Mouse (Mus musculus) thymus, adult 2 months (tissue): Measurements from ENCODE around the gene Gm28845. TPM values are rescaled to one million over a fixed set of nuclear protein-coding genes. Genes with fewer than 3 reads are reported as not detected.

Source experiments
- DNase-seq: peaks from one replicate; pipeline ENCODE4 v3.0.0; 2021
- H3K27ac ChIP-seq: fragments of 200-500 bp; 2 replicates; pipeline ENCODE4 v1.5.1; 2012; ENCODE audit warnings: low read length, control low read depth; ENCODE audit not compliant: control insufficient read depth, insufficient read depth
- H3K27me3 ChIP-seq: fragments of 200-500 bp; 2 replicates; pipeline ENCODE4 v1.6.1; 2012; ENCODE audit warnings: mild to moderate bottlenecking, low read length, moderate library complexity, mixed read lengths; ENCODE audit not compliant: control insufficient read depth, insufficient read depth
- H3K36me3 ChIP-seq: fragments of 200-500 bp; 2 replicates; pipeline ENCODE4 v1.6.1; 2012; ENCODE audit warnings: mild to moderate bottlenecking, low read length, moderate library complexity; ENCODE audit not compliant: control insufficient read depth, insufficient read depth
- H3K4me1 ChIP-seq: fragments of 200-500 bp; replicated peaks from 2 replicates; pipeline ENCODE4 v1.6.1; 2012; ENCODE audit warnings: low read length; ENCODE audit not compliant: control insufficient read depth, insufficient read depth
- H3K4me3 ChIP-seq: fragments of 200-500 bp; 2 replicates; pipeline ENCODE4 v1.5.1; 2012; ENCODE audit warnings: mild to moderate bottlenecking, low read length, control low read depth, moderate library complexity; ENCODE audit not compliant: control insufficient read depth, insufficient read depth
- CTCF ChIP-seq: fragments of 200-500 bp; IDR thresholded peaks from 2 replicates; pipeline ENCODE4 v1.5.1; 2012; ENCODE audit warnings: mild to moderate bottlenecking, control low read depth, low read length, moderate library complexity, borderline replicate concordance; ENCODE audit not compliant: control insufficient read depth, poor library complexity, insufficient read depth; ENCODE audit errors: extremely low read depth
- POLR2A ChIP-seq: fragments of 200-500 bp; IDR thresholded peaks from 2 replicates; pipeline ENCODE4 v1.6.1; 2012; ENCODE audit warnings: mild to moderate bottlenecking, low read length, control low read depth, moderate library complexity; ENCODE audit not compliant: control insufficient read depth, poor library complexity, insufficient read depth; ENCODE audit errors: extremely low read depth
- WGBS: fragments of 180-500 bp; shearing (Covaris S2); methylation state at CpG from one replicate; pipeline ENCODE4 v1.1.7; 2018; 5-methylcytosine and 5-hydroxymethylcytosine counted together
- polyA plus RNA-seq: library from polyadenylated mRNA; depleted of rRNA; stranded (reverse); fragments of >200 nt; gene quantifications from 2 replicates; pipeline ENCODE4 v1.2.3, GENCODE M21; 2012; rRNA removed

Gm28845 gene
- 0.19 TPM in 1 of 2 replicates, not detected in the other for polyA plus RNA-seq

GRCm38 (mm10) chr1:65119438-65119837 is at the start of gene Gm28845:
TSS of gene Gm28845 (minus strand) at chr1:65119558.
- TF ChIP-seq CTCF (no peak), POLR2A (no peak)
- Histone ChIP-seq H3K27me3 (no peaks in the 10 kb centered on the region), H3K27ac (no peak within 1 kb of the TSS), H3K36me3 (no peaks in the 10 kb centered on the region), H3K4me3 (no peak within 1 kb of the TSS), H3K4me1 (no peaks in the 10 kb centered on the region)
- WGBS, result 95% methylated on average over 1 of the region's 1 CpGs
- no peak for DNase-seq

GRCm38 (mm10) chr1:65167496-65167895 is 48.1 kb upstream of the Gm28845 start:
- H3K36me3 ChIP-seq, result peaks cover 14% of the 10 kb centered on the region
- H3K4me1 ChIP-seq, result no peaks in the 10 kb centered on the region
- TF ChIP-seq CTCF (no peak), POLR2A (no peak)
- no peaks in the 10 kb centered on the region for H3K27me3 ChIP-seq
- no peak overlapping the region for H3K27ac ChIP-seq
- 92% methylated on average over 1 of the region's 1 CpGs for WGBS
- H3K4me3 ChIP-seq, result no peak overlapping the region
- DNase-seq, result no peak

GRCm38 (mm10) chr1:65162210-65162609 is 42.9 kb upstream of the Gm28845 start:
- Histone ChIP-seq H3K27me3 (no peaks in the 10 kb centered on the region), H3K4me3 (no peak overlapping the region), H3K4me1 (no peaks in the 10 kb centered on the region), H3K27ac (no peak overlapping the region), H3K36me3 (peaks cover 26% of the 10 kb centered on the region)
- TF ChIP-seq POLR2A (no peak), CTCF (no peak)
- 100% methylated on average over 1 of the region's 1 CpGs for WGBS
- DNase-seq, result no peak

- whole genome bisulfite sequencing, result 92% methylated on average over 5 of the region's 5 CpGs
- no peak overlapping the region for H3K27ac ChIP-seq
- peaks cover 12% of the 10 kb centered on the region for H3K36me3 ChIP-seq
- TF ChIP-seq POLR2A (no peak), CTCF (no peak)
- no peak overlapping the region for H3K4me3 ChIP-seq
- H3K27me3 ChIP-seq, result no peaks in the 10 kb centered on the region
- no peak for DNase-seq
- no peaks in the 10 kb centered on the region for H3K4me1 ChIP-seq
Measured at GRCm38 (mm10) chr1:65156111-65156510, 36.8 kb upstream of the Gm28845 start.

GRCm38 (mm10) chr1:65154814-65155213 is 35.5 kb upstream of the Gm28845 start:
- Histone ChIP-seq H3K27me3 (no peaks in the 10 kb centered on the region), H3K4me1 (no peaks in the 10 kb centered on the region), H3K4me3 (no peak overlapping the region), H3K36me3 (no peaks in the 10 kb centered on the region), H3K27ac (no peak overlapping the region)
- TF ChIP-seq CTCF, result no peak
- no peak for TF ChIP-seq POLR2A
- no peak for DNase-seq

- Histone ChIP-seq H3K4me1 (no peaks in the 10 kb centered on the region), H3K36me3 (no peaks in the 10 kb centered on the region), H3K27me3 (no peaks in the 10 kb centered on the region), H3K27ac (no peak overlapping the region), H3K4me3 (no peak overlapping the region)
- TF ChIP-seq POLR2A, result no peak
- no peak for TF ChIP-seq CTCF
- DNase-seq, result no peak
- WGBS, result 82% methylated on average over 3 of the region's 3 CpGs
Measured at GRCm38 (mm10) chr1:65147971-65148370, 28.6 kb upstream of the Gm28845 start.

GRCm38 (mm10) chr1:65147326-65147725 is 28.0 kb upstream of the Gm28845 start:
- Histone ChIP-seq H3K4me1 (no peaks in the 10 kb centered on the region), H3K4me3 (no peak overlapping the region), H3K27me3 (no peaks in the 10 kb centered on the region), H3K36me3 (no peaks in the 10 kb centered on the region), H3K27ac (no peak overlapping the region)
- 91% methylated on average over 5 of the region's 5 CpGs for WGBS
- TF ChIP-seq CTCF (no peak), POLR2A (no peak)
- no peak for DNase-seq
